Mouse (Mus musculus) cerebellum, adult 9-10 months (tissue): ENCODE results near the gene Dab1.
A peak's percentile ranks its signal among the peaks of the same experiment; 100 is the strongest.

Experiments used
- DNase-seq: peaks from one replicate; pipeline ENCODE4 v3.0.0; 2022

Dab1 gene

DNA sequence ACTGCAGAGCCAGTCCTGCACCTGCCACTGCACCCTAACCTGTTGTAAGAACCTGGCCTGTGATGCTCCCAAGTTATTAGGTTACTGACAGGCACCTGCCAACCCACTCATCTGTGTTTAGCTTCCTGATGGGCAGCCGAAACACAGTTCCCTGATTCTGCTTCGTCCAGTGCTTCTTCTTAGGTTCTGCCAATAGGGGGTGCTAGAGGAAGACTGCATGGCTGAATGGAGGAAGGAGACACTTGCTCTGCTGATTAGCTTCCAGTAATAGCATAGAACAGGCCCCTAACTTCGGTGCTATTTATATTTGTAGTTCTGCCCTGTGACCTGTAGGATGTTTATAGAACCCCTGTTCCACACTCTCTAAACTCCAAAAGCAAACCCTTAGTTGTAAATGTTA, 83.0 kb downstream of the Dab1 start:
- peak; percentile 8 for DNase-seq

DNA sequence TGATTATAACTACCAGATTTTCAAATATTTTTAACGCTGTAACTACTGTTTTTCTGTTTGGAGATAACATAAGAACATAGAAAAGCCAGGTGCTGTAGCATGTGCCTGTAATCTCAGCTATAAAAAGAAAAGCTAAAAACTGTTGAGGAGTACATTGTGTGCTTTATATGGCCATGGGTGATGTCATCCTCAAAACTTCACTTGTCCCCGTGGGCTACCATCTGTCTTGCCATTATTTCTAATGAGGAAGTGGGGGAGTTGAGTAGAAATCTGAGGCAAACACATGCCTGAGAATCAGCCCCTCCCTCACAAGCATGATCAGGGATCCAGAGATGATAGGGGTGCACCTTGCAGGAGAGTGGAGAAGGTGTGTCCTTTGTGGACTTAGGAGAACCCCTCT, 85.3 kb downstream of the Dab1 start:
- DNase-seq: no peak

DNA sequence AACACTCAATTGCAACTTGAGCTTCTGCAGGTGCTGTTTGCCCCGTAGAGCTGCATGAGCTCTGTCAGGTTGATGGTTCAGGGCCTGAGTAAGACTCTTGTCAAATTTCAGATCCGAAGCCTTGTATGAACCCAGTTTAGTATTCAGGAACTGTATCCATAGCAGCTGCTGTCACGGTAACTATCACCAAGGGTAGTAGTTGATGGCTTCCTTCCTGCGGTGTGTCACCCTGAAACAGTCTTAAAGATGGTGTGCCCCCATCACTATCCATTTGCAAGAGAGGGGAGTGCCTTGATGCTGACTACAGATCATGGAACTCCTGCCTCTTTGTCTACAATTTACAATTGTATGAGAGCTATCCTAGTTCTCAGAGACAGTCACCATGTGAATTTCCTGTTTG, 87.3 kb downstream of the Dab1 start:
- DNase-seq: no peak

DNA sequence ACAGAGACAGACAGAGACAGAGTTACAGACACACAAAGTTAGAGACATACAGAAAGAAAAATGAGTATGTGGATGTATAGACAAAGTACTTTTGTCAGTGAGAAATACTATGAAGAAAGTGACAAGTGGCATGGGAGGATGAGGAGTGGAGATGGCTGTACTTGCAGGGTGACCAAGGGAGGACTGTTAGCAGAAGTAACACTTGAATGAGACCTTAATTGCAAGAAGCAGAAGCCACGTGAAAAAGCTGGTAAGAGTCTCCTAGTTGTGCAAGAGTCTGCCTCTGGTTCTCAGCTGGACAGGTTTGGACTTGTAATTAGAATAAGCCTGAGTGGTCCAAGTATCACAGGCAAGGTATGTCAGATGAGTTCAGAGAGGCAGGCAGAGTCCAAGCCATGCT, 88.0 kb downstream of the Dab1 start:
- no peak for DNase-seq

DNA sequence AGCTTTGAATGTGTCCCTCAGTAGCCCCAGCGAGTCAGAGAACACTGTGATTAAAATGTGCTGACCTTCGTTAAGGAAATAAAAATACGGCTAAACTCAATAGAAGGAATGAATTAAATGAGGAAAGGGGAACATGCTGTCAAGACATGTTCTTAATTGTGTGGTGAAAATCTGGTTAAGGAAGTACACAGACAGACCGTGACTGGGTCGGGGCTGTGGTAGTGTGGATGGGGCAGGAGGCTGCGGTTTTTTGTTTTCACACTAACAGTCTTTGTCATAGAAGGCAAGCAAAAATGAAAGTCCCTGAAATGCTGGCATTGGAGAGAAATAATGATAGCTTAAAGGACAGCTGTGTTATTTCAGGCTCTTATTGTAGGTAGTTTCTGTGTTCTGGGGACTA, 92.2 kb downstream of the Dab1 start:
- no peak for DNase-seq

DNA sequence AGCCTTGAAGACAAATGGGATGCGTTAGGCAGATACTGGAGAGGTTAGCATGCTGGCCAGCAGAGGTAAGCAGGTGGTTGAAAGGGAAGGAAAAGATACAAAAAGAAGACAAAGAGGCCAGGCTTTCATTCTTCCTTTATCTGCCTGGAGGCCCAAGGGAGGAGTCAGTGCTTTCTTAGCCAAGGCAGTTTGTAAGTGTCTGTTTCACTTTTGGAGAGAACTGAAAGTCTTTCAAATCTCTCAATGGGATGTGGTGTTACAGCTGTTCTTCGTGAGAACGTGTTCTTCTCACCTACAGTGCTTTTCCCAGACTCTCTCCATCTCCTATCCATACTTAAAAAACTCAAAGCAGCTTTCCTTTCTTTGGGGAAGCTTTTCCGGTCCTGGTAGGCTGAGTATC, 94.8 kb downstream of the Dab1 start:
- DNase-seq: no peak

DNA sequence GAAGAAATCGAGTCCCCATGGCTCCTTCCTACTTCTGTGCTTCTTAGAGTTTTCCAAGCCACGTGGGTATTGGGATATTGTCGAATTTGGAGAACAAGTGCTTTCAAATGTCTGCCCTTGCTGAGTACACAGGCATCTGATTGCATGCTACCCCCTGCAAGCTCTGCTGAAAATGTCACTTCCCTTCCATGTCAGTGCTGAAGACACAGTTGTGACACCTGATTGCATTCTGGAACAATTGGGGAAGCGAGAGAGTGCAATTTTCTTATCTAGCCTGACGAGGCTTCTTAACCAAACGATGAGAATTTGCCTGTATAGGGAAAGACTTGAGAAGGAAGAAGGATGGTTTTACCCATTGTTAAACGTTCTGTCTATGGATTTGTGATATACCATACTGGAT, 95.8 kb downstream of the Dab1 start:
- DNase-seq: no peak

DNA sequence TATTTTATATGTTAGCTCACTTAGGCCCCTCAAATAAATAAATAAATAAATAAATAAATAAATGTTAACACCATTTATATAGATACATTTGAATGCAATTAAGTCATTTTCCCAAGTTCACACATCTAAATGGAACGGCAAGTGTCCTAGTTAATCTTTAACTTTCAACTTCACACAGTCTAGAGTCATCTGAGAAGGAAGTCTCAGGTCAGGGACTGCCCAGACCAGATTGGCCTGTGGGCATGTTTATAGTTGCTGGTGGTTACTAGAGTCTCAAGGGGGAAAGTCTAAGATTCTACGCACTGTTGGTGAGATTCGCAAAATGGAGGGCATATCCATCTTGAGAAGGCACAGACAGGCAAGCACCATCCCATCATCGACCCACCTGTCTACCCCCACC, 96.4 kb downstream of the Dab1 start:
- no peak for DNase-seq

DNA sequence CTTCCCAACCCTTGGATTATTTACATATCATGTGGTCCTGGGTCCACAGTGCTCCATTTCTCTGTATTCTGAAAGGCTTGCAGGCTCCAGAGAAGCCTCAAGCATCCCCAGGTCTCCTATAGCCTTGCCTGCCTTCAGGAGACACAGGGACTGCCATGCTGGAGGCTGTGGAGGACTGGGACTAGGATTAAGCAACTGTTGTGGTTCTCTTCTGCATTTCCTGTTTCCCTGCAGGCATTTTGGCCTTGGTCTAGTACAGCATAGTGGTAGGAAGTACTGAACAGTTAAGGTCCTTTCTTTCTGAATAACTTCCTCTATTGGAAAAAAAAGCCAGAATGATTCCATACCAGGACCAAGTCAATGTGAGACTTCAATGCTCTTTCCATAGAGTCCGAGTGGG, 103.6 kb downstream of the Dab1 start:
- DNase-seq: no peak

DNA sequence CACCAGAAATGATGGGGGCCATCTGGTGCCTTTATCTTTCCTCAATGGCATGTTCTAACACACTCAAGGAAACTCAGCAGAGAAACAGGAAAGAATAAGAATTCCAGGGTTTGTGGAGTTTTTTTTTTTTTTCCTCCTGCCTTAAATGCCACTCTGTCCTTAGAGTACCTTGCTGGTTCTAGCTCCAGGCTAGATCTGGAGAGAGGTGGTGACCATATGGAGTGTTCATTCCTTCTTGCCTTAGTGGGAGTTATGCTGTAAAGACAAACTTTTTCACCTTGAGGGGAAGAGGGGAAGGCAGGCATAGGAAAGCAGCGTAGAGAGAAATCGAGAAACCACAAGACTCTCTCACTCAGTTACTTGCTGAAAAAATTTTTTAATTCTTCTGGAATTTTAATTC, 107.3 kb downstream of the Dab1 start:
- DNase-seq: no peak

DNA sequence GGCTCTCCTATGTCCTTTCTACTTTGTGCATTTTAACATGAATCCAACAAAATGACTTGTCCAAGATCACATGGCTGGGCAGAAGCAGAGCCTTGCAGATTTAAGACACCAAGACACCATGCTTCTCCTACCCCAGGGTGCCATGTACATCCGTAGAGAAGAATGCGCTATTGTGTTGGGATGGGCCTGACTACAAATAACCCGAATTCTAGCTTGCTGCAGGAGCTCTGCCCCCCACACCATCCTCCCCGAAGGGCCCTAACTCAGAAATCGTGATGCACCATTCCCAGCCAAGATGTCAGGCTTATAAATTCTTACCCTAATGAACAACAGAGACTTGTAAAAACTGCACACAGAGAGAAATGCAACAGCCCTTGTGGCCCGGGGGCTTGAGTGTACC, 118.0 kb downstream of the Dab1 start:
- no peak for DNase-seq

DNA sequence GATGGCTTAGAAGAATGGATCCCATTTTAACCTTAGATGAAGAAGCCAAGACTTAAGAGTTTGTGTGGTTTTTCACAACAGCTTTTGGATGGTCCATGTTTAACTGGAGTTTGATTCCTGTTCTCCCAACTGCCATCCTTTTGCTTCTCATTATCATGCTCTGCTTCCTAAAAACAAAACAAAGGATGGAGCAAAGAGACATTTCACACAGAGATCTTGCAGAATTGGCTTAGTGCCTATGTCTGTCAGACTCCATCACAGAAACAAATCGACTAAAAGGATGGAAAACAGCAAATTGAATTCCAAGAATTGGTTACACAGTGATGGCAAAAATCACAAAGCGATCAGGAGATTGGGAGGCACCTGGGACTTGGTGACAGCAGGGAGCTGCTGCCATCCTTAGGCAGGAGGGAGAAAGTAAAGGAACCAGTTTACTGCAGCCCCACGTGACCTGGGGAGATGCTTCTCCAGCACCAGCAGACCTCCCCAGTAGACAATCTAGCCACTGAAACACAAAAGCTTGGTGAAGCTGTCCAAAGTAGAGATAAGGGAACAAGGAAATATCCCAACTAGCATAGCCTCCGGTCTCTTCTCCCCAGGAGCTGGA, 132.2 kb downstream of the Dab1 start:
- DNase-seq: no peak

DNA sequence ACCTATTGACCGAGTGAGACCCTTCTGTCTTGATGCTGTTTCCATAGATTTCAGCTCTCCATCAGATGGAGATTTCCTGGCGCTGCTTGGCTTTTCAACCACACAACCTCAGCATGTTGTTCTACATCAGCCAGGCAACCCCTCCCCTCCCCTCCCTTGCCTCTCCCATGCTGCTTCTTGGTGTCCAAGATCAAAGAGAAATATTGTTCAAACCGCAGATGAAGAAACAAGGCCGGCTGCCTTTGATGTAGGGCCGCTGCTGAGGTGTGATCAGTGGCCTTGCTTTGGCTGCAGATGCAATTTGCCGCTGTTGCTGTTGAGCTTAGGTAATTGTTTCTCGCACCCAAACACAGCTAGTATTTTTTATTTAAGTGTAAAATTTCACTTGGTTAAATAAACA, 135.4 kb downstream of the Dab1 start:
- no peak for DNase-seq

DNA sequence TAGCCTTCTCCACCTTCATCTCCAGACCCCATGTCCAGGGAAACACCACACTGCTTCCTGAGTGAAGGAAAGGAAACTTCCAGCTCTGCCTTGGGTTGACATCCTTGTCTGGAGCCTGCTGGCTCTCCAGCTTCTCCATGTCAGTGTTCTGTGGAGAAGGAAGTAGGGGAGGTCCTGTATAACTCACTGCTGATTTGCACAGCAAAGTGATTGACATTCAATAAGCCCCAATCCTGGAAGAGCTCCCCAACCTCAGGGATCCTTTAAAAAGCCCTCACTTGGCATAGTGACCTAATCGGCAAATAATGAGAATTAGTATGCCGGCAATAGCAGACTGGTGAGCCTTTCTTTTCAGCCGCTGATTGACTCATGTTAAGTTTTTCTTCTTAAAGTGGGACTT, 138.1 kb downstream of the Dab1 start:
- no peak for DNase-seq

DNA sequence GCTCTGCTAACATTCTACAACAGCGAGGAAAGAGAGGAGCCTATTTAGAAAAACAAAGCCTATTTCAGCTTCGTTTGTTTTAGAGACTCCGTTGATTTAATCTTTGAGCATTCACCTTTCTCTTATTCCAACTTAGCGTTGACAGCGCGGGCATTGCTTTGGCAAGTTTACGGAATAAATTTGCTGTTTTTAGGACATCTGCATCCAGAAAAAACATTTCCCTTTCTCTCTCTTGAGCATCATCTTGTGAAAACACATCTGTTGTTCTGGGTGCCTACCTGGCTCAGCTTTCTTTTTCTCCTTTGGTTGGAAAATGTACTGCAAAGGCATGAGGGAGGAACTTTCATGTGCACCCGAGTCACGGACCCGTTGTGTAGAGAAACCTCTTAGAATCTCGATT, 143.3 kb downstream of the Dab1 start:
- no peak for DNase-seq

DNA sequence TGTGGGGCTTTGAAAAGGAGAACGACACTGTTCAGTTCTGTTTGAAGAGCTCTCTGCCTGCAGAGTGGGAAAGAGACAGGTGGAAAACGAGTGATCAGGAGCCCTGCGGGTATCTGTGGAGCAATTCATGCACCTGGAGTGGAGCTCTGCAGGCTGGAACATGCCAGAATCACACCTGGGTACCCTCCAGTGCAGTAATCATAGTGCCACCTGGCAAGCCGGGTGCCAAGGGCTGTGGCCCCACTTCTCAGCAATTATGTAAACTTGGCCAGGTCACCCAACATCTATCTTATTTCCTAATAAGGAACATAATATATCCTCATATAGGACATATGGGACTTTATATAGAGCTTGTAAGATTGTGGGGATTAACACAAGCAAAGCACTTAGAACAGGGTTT, 156.6 kb downstream of the Dab1 start:
- DNase-seq: peak; percentile 15

DNA sequence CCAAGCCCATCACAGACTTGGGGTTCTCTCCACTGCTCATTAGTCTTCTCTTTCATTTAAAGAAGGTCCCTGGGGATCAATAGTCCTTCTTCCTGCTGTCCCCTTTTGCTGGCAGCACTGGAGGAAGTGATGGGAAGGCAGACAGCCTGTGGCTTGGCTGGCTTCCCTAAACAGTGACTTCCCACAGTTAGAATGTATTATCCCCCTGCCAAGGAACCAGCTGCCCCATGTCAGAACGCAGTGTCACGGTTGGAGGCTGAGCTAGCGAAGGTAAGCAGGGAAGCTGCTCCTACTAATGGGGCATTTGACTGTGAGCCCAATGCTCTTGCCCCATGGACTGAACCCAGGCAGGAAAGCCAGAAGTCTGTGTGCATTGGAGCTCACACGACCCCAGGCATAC, 162.2 kb downstream of the Dab1 start:
- DNase-seq: peak; percentile 62

DNA sequence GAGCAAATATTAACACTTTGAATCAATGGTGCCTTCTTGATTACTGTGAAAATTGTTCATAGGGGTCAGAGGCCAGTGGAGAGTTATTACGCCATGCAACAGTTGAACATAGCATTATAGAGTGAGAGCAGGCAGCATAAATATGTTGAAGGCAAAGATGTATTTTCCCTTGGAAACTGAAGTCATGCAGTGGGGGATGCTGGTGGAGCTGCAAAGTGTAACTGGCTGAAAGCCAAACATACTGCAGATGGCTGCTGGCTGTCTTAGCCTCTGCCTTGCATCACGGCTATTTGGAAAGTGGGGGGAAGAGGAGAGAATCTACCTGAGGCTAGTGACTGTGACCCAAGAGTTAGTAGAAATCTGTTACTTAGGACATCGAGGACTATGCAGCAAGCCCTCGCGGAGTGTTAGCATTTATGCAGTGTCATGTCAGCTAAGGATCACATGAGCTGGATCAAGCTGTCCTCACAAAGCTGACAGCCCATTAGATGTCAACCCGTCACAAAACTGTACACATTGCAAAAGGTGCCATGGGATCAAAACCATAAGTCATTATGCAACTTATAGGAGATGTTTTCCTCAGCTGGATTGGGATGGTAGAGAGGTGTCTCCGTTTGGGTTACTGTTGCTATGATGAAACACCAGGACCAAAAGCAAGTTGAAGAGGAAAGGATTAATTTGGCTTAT, 164.5 kb downstream of the Dab1 start:
- no peak for DNase-seq

DNA sequence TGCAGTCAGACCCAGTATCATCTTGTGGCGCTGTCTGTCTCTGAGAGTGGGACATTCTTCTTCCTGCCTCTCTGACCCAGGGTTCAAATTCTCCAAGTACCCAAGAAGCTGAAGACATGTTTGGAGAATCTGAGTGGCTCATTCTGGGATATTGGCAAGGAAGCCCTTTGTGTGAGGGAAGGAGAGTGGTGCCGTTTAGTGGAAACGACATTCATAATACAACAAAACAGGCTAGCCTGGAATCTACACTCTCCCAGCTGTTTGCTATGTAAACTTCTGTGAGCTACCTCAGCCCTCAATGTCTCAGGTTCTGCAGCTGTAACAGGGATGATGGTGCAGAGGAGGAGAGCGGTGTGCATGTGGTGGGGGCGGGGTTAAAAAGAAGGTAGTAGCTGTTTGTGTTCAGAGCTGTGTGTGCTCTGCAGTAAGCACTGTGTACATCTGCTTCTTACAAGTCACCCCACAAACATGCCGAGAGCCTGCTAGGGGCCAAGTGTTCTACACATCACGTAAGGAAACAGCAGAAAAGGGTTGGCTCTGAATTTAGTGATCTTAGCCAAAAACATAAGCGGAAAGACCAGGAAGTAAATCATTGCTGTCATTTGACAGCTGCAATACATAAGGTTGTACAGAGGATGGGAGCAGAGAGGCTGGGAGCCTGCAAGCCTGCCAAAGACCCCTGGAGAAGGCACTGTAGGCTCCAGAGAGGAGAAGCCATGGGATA, 174.6 kb downstream of the Dab1 start:
- no peak for DNase-seq

DNA sequence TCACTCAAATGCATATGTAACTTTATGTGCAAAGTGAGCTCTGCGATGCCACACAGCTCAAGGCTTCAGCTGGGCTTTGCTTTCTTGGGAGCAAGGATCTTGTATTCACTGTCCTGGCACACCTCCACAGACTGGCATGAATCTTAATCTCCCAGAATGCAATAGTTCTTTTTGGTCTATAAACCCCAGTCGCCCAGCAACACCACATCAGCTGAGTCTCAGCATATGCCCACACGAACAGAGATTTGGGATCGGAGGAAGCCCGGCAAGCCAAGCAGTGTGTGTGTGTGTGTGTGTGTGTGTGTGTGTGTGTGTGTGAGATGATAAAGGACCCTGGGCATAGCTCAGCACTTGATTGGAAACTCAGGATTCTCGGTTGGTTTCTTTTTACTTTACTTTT, 177.3 kb downstream of the Dab1 start:
- DNase-seq: no peak

DNA sequence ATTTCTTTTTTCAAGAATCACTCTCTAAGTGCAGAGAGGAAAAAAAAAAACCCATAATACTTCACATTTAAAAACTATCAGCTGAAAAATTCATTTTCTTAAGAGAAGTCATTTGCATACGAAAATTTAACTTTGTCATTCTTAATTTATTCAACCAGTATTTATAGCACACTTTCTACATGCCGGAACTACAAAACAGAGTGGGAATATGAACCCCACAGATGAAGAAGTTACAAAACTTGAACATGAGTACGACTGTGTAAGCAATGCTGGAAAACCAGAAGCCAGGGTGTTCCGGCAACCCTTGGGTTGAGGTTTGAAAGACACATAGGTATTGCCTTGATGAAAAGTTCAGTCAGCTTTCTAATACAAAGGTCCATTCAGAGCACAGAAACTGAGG, 183.3 kb downstream of the Dab1 start:
- no peak for DNase-seq

DNA sequence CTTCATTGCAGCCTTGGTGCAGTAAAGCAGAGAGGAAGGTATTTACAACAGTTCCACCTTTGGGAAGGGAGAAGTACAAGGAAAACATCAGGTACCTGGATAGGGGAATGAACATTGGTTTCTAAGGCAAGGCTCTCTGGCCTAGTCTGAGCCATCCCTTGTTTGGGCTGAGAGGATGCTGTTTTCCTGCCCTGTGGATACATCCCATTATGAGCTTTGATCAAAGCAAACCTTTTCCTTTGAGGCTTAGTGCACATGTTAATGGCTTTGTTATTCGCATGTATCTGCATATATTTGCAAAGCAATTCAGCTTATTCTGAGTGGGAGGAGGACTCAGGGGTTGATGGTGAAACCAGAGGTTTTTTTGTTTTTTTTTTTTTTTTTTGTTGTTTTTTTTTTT, 185.3 kb downstream of the Dab1 start:
- no peak for DNase-seq

DNA sequence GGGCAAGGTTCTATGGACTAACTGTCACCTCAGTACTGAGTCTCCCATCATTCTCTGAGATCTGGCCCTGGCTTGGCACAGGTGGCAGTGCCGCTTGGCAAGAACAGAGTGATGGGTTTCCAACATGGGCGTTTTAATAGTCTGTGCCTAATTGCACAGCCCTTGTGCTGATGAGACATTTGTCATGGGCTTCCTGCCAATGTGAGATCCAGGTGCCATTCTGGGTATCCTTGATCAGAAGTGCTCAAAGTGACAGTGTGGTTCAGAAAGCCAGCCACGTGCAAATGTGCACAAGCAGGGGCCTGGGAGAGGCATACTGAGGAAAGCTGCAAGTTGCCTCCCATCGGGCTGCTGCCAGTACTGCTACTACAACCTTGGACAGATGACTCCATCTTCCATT, 203.5 kb downstream of the Dab1 start:
- DNase-seq: peak; percentile 3

DNA sequence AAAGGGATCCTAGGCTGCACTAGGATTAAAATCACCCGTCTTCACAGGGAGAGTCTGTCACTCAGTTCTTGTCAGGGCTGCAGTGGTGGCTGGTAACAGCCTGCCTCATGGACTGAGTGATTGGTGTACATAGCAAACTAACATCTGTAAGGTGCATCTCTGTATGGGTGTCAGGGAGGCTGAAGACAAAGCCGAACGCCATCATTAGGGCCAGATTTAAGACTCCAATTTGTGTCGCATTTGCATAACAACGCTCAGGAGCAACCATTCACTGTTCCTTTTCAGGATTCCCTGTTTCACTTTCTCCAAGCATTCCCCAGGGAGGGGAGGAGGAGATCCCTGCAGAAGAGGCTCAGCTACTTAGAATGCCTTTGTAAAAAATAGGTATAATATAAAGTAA, 219.2 kb downstream of the Dab1 start:
- no peak for DNase-seq

DNA sequence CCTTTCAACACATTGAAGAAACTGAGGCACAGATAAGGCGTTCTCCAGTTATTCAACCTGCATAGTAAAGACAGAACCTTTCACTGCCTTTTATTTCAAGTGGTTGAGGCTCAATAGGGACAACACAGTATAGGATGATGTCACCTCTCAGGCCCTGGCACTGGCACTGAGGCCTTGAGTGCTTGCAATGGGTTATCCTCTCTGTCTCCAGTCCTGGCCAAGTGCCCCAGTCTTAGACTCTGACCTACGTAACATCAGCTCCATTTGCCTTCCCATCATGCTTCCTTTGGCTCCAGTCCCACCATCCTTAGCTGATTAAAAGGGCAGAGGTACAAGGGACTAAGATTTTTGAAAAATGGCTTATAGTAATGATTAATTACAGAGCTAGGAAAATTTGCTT, 220.4 kb downstream of the Dab1 start:
- no peak for DNase-seq
